ENCODE assay signal across 8 mouse cellular contexts in genomic region chr3:76008564-76009183, GRCm38 (mm10). TPM values are rescaled to one million over a fixed set of nuclear protein-coding genes. Genes with fewer than 3 reads are reported as not detected.
DNase-seq lines count a peak whose midpoint lies in the region; ATAC-seq and TF ChIP-seq lines count a peak whose summit lies in the region.

No protein-coding gene starts in this region.

- no peaks in the 10 kb centered on the region for H3K9me3 ChIP-seq in forebrain, embryonic 13.5 days (replicated peaks)
- no peaks in the 10 kb centered on the region for H3K9me3 ChIP-seq in midbrain, embryonic 12.5 days

- no peak overlapping the region for H3K4me3 ChIP-seq in forebrain, embryonic 13.5 days
- H3K4me3 ChIP-seq in midbrain, embryonic 12.5 days: no peak overlapping the region

- no peak overlapping the region for H3K27ac ChIP-seq in forebrain, embryonic 13.5 days
- no peak overlapping the region for H3K27ac ChIP-seq in midbrain, embryonic 12.5 days (replicated peaks)

- H3K9ac ChIP-seq in forebrain, embryonic 13.5 days: no peak overlapping the region
- no peak overlapping the region for H3K9ac ChIP-seq in midbrain, embryonic 12.5 days (replicated peaks)

- ATAC-seq in forebrain, embryonic 13.5 days: peak; percentile 89
- peak; percentile 82 for ATAC-seq in midbrain, embryonic 12.5 days (ENCODE audit: low FRiP score, low read depth)

- WGBS in forebrain, embryonic 13.5 days: 27% methylated on average over 3 of the region's 3 CpGs
- WGBS in midbrain, embryonic 12.5 days: 32% methylated on average over 3 of the region's 3 CpGs

- DNase-seq in heart, adult 11 months: peak; percentile 41
- DNase-seq in heart, adult 8-10 months (ENCODE audit: low spot score): no peak
- DNase-seq in A20 (ENCODE audit: low read depth, low spot score): peak; percentile 67
- DNase-seq in brain, embryonic 14.5 days (ENCODE audit: low read depth): peak; percentile 83
- DNase-seq in layer of hippocampus, adult 11-12 months (ENCODE audit: low spot score): peak; percentile 30
- DNase-seq in urinary bladder, adult 2 months (ENCODE audit: low spot score): no peak

- TF ChIP-seq CTCF in brain, embryonic 14.5 days (IDR thresholded peaks at IDR 0.05; ENCODE audit: borderline replicate concordance, extremely low read depth, insufficient read depth, insufficient read length): peak; percentile 67; the same call in 1 of the 2 replicates

- no peak for TF ChIP-seq POLR2A in brain, embryonic 14.5 days (IDR thresholded peaks at IDR 0.05; ENCODE audit: borderline replicate concordance, extremely low read depth, insufficient read depth, insufficient read length, poor library complexity, severe bottlenecking)

- no peak overlapping the region for H3K4me2 ChIP-seq in forebrain, embryonic 13.5 days
- no peak overlapping the region for H3K4me2 ChIP-seq in midbrain, embryonic 12.5 days (replicated peaks)

- no peaks in the 10 kb centered on the region for H3K4me1 ChIP-seq in forebrain, embryonic 13.5 days
- no peaks in the 10 kb centered on the region for H3K4me1 ChIP-seq in midbrain, embryonic 12.5 days

- no peaks in the 10 kb centered on the region for H3K36me3 ChIP-seq in forebrain, embryonic 13.5 days (ENCODE audit: poor library complexity, severe bottlenecking)
- no peaks in the 10 kb centered on the region for H3K36me3 ChIP-seq in midbrain, embryonic 12.5 days

- no peaks in the 10 kb centered on the region for H3K27me3 ChIP-seq in forebrain, embryonic 13.5 days
- H3K27me3 ChIP-seq in midbrain, embryonic 12.5 days: no peaks in the 10 kb centered on the region

RNA-seq across cellular contexts. Expression of gene Golim4, which starts 51.9 kb away (rescaled TPM):
- total RNA-seq in heart, adult 8-10 months (2022): 10 to 100 TPM; 16.5 to 20.4 (median 18.7) TPM
- 24.9 and 25.1 TPM in 2 replicates for polyA plus RNA-seq in brain, embryonic 14.5 days (2012; rRNA removed)
- 38.5 and 39.6 TPM in 2 replicates for polyA plus RNA-seq in forebrain, embryonic 13.5 days (2015; fragmentation: Nextera tagmentation; extraction: Ambion mirVana)
- 52.3 and 54.0 TPM in 2 replicates for polyA plus RNA-seq in midbrain, embryonic 12.5 days (2016; fragmentation: Nextera tagmentation; extraction: Ambion mirVana)
- 74.6 and 89.9 TPM in 2 replicates for polyA plus RNA-seq in urinary bladder, adult 2 months (2012; rRNA removed)

Comparison
In these comparisons a context has a peak if more than half of its experiments do, and no peak if none do; other contexts are left out.
1. DNase-seq: peak in heart, adult 11 months (single experiment), A20 (single experiment), brain, embryonic 14.5 days (single experiment) and layer of hippocampus, adult 11-12 months (single experiment); none in heart, adult 8-10 months (single experiment) and urinary bladder, adult 2 months (single experiment).